In the genomic region with DNA sequence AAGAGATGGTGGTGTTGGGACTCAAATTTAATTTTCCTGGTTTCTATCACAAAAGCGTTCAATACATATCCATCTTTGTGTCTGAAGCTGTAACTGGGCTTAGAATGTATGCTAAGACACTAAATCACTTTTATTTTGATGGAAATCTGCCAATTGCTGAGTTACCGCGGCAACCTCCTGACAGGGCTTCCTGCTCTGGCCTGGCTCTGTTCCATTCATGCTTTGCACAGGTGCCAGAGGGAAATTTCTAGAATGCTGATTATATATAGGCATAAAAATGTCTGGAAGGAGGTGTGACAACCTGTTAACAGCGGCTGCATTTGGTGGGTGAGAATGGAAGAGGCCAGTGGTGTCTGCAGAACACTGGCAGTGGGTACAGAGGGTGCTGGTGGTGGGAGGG, we compare ENCODE assay signal across 23 mouse cellular contexts. TPM values are rescaled to one million over a fixed set of nuclear protein-coding genes. Genes with fewer than 3 reads are reported as not detected.
A peak's percentile ranks its signal among the peaks of the same experiment; 100 is the strongest.
DNase-seq lines count a peak whose midpoint lies in the region; ATAC-seq and TF ChIP-seq lines count a peak whose summit lies in the region.
"Had no signal": no experiment of that assay in that cellular context is flagged by ENCODE, and none has a peak within 500 bp of the region (broad histone marks: within the 10 kb centered on the region; RNA-seq: fewer than 3 reads in every experiment).

No protein-coding gene starts in this region.

- no peak overlapping the region for H3K27ac ChIP-seq in forebrain, embryonic 14.5 days (ENCODE audit: low read depth, low read length)
- H3K27ac ChIP-seq in forebrain, embryonic 10.5 days: no peak overlapping the region
- no peak overlapping the region for H3K27ac ChIP-seq in kidney, postnatal 0 days
- H3K27ac ChIP-seq: hindbrain, embryonic 10.5 days; lung, embryonic 15.5 days had no signal

- no peaks in the 10 kb centered on the region for H3K9me3 ChIP-seq in forebrain, embryonic 14.5 days (replicated peaks; ENCODE audit: control insufficient read depth, low read length)
- no peaks in the 10 kb centered on the region for H3K9me3 ChIP-seq in forebrain, embryonic 10.5 days
- H3K9me3 ChIP-seq in kidney, postnatal 0 days (replicated peaks; ENCODE audit: low read length): no peaks in the 10 kb centered on the region
- H3K9me3 ChIP-seq: heart, embryonic 12.5 days; hindbrain, embryonic 10.5 days; lung, embryonic 15.5 days had no signal

- no peaks in the 10 kb centered on the region for H3K36me3 ChIP-seq in forebrain, embryonic 14.5 days (ENCODE audit: control insufficient read depth, insufficient read depth, low read length)
- no peaks in the 10 kb centered on the region for H3K36me3 ChIP-seq in forebrain, embryonic 10.5 days (replicated peaks)
- H3K36me3 ChIP-seq in kidney, postnatal 0 days (ENCODE audit: insufficient read depth, low read length): no peaks in the 10 kb centered on the region
- H3K36me3 ChIP-seq: heart, embryonic 12.5 days; hindbrain, embryonic 10.5 days; lung, embryonic 15.5 days had no signal

- H3K9ac ChIP-seq in forebrain, embryonic 14.5 days (ENCODE audit: low read length): no peak overlapping the region
- H3K9ac ChIP-seq in kidney, postnatal 0 days (ENCODE audit: low read depth, low read length): no peak overlapping the region
- H3K9ac ChIP-seq: heart, embryonic 12.5 days; lung, embryonic 15.5 days had no signal

- DNase-seq in forebrain, embryonic 14.5 days (ENCODE audit: low spot score): peak; percentile 68
- DNase-seq in forebrain, embryonic 10.5 days (ENCODE audit: extremely low spot score, low spot score): no peak
- peak; percentile 67 for DNase-seq in kidney, postnatal 0 days (ENCODE audit: low spot score)
- no peak for DNase-seq in kidney, adult 11 months
- DNase-seq in 3T3-L1 (ENCODE audit: low read depth, low spot score): peak; percentile 44
- peak; percentile 74 for DNase-seq in NIH3T3 (ENCODE audit: low read depth)
- DNase-seq in layer of hippocampus, adult 9-11 months: no peak
- DNase-seq: cerebellum, adult 11-12 months; gastrocnemius, postnatal 36 days; retina, postnatal 1 day; thymus, adult 18-20 months had no signal

- TF ChIP-seq CTCF in kidney, postnatal 0 days (IDR thresholded peaks at IDR 0.05; ENCODE audit: low read depth): no peak

- no peaks in the 10 kb centered on the region for H3K27me3 ChIP-seq in forebrain, embryonic 14.5 days (replicated peaks; ENCODE audit: control insufficient read depth, insufficient read depth, low read length)
- peaks cover 8% of the 10 kb centered on the region; the same call in 1 of the 2 replicates for H3K27me3 ChIP-seq in forebrain, embryonic 10.5 days (ENCODE audit: poor library complexity, severe bottlenecking)
- H3K27me3 ChIP-seq in kidney, postnatal 0 days (ENCODE audit: insufficient read depth, low read length): no peaks in the 10 kb centered on the region
- H3K27me3 ChIP-seq: lung, embryonic 15.5 days had no signal

- no peak overlapping the region for H3K4me2 ChIP-seq in forebrain, embryonic 14.5 days (ENCODE audit: low read length)
- H3K4me2 ChIP-seq in kidney, postnatal 0 days (ENCODE audit: low read length): no peak overlapping the region
- H3K4me2 ChIP-seq: heart, embryonic 12.5 days; liver, embryonic 11.5 days; lung, embryonic 15.5 days had no signal

- ATAC-seq in forebrain, embryonic 14.5 days: no peak
- no peak for ATAC-seq in kidney, postnatal 0 days (replicated peaks; ENCODE audit: low FRiP score, low read depth)
- no peak for ATAC-seq in granulocyte monocyte progenitor cell, adult 5-6 weeks (replicated peaks; ENCODE audit: poor library complexity, severe bottlenecking)
- ATAC-seq: CD4-positive, CD25-positive, alpha-beta regulatory T cell, adult 4 months; intestine, postnatal 0 days had no signal

- WGBS in forebrain, embryonic 14.5 days: 68% methylated on average over 4 of the region's 4 CpGs
- WGBS in forebrain, embryonic 10.5 days: 91% methylated on average over 4 of the region's 4 CpGs
- 44% methylated on average over 4 of the region's 4 CpGs for WGBS in kidney, postnatal 0 days

- no peak overlapping the region for H3K4me3 ChIP-seq in forebrain, embryonic 14.5 days (ENCODE audit: low read depth, low read length)
- no peak overlapping the region for H3K4me3 ChIP-seq in forebrain, embryonic 10.5 days
- H3K4me3 ChIP-seq in kidney, postnatal 0 days (replicated peaks; ENCODE audit: low read depth, low read length): no peak overlapping the region
- H3K4me3 ChIP-seq: heart, embryonic 12.5 days; hindbrain, embryonic 10.5 days; lung, embryonic 15.5 days; megakaryocyte, embryonic 14.5 days had no signal

- H3K4me1 ChIP-seq in forebrain, embryonic 14.5 days (ENCODE audit: control insufficient read depth, insufficient read depth, low read length): peaks cover 3% of the 10 kb centered on the region; the same call in 1 of the 2 replicates
- peaks cover 9% of the 10 kb centered on the region for H3K4me1 ChIP-seq in forebrain, embryonic 10.5 days
- H3K4me1 ChIP-seq in kidney, postnatal 0 days (replicated peaks; ENCODE audit: insufficient read depth, low read length): no peaks in the 10 kb centered on the region

RNA-seq across cellular contexts. Expression of a gene that starts 18.8 kb away (rescaled TPM):
- polyA plus RNA-seq in forebrain, embryonic 14.5 days (2014; fragmentation: Nextera tagmentation; extraction: Ambion mirVana): 0.04 TPM in 1 of 2 replicates, not detected in the other
- polyA plus RNA-seq in forebrain, embryonic 10.5 days (2016; fragmentation: Nextera tagmentation; extraction: Ambion mirVana): not detected in 2 replicates
- not detected in 2 replicates for polyA plus RNA-seq in kidney, postnatal 0 days (2015; fragmentation: Nextera tagmentation; extraction: Ambion mirVana)
- 0.70 TPM in 1 of 2 replicates, not detected in the other for total RNA-seq in granulocyte monocyte progenitor cell, adult 5-6 weeks (2014; fragmentation: Nextera tagmentation)
- 0.21 and 0.26 TPM in 2 replicates for total RNA-seq in granulocyte monocyte progenitor cell, adult 5-6 weeks (2017)
- total RNA-seq: gastrocnemius, postnatal 36 days; layer of hippocampus, postnatal 10 days; left cerebral cortex, postnatal 10 days; neutrophil, adult 5-6 weeks had no signal
- polyA plus RNA-seq: frontal cortex, adult 2 months; heart, embryonic 12.5 days; intestine, postnatal 0 days had no signal

RNA-seq across cellular contexts. Expression of a gene that starts 44.6 kb away (rescaled TPM):
- 1.2 TPM in 2 replicates for polyA plus RNA-seq in forebrain, embryonic 14.5 days (2014; fragmentation: Nextera tagmentation; extraction: Ambion mirVana)
- not detected in 2 replicates for polyA plus RNA-seq in forebrain, embryonic 10.5 days (2016; fragmentation: Nextera tagmentation; extraction: Ambion mirVana)
- polyA plus RNA-seq in kidney, postnatal 0 days (2015; fragmentation: Nextera tagmentation; extraction: Ambion mirVana): 0.14 TPM in 1 of 2 replicates, not detected in the other
- not detected in 2 replicates for total RNA-seq in granulocyte monocyte progenitor cell, adult 5-6 weeks (2014; fragmentation: Nextera tagmentation)
- not detected in 2 replicates for total RNA-seq in granulocyte monocyte progenitor cell, adult 5-6 weeks (2017)
- total RNA-seq: gastrocnemius, postnatal 36 days; neutrophil, adult 5-6 weeks had no signal
- polyA plus RNA-seq: CD4-positive, CD25-positive, alpha-beta regulatory T cell, adult 4 months; frontal cortex, adult 2 months; heart, embryonic 12.5 days; intestine, postnatal 0 days; liver, embryonic 11.5 days had no signal

Comparison
In these comparisons a context has a peak if more than half of its experiments do, and no peak if none do; other contexts are left out.
1. DNase-seq: peak in forebrain, embryonic 14.5 days (single experiment), kidney, postnatal 0 days (single experiment), 3T3-L1 (single experiment) and NIH3T3 (single experiment); none in forebrain, embryonic 10.5 days (single experiment), kidney, adult 11 months (single experiment) and layer of hippocampus, adult 9-11 months (single experiment).